Mouse (Mus musculus): ENCODE measurements around the gene Dgkq.
"Not testable (repeated sequence)": the region's sequence is repeated elsewhere in the genome, so short reads cannot be mapped to it uniquely, and the experiment has no call there.

The Dgkq gene

GRCm38 (mm10) chr5:108655381-108655780 is 14.1 kb downstream of the Dgkq start:
- DNase-seq (ENCODE audit: low spot score): no peak

GRCm38 (mm10) chr5:108654444-108654990 is 15.0 kb downstream of the Dgkq start:
- DNase-seq (ENCODE audit: low spot score): no peak

DNA sequence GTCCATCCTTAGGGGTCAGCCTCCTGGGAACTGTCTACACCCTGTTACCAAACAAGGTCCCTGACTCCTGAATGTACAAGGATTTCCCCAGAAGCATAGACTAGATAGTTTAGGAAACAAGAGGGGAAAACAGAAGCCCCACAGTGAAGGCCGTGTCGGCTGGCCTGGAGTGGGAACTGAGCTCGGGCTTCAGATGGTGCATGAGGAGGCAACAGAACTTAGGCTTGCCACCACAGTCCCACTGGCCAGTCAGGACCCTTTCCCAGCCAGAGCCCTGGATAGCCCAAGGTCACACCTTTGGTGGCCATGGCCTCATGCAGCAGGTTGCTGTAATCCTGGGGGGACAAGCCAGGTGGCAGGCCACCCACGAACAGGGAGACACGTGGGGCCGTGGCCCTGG is 16.1 kb downstream of the Dgkq start:
- no peak for DNase-seq (ENCODE audit: low spot score)

DNA sequence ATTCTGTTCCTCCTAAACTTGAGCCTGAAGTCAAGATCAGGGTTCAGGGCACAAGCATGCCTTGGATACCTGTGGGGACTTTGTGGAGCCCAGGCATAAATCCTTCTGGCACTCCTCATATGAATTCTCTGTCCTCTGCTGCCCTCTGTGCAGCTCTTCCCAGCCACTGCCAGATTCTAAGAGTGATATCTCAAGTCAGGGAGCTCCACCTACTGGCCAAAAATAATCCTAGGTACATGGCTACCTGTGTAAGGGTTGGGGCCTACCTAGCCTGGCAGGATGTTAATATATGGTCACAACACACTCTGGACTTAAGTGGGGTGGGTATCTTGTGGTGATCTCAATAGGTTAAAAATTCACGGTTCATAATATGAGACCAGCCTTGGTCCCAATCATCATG is 17.6 kb downstream of the Dgkq start:
- DNase-seq (ENCODE audit: low spot score): peak; percentile 83

- no peak for DNase-seq (ENCODE audit: low spot score)
Measured at GRCm38 (mm10) chr5:108651136-108651720, 18.2 kb downstream of the Dgkq start.

DNA sequence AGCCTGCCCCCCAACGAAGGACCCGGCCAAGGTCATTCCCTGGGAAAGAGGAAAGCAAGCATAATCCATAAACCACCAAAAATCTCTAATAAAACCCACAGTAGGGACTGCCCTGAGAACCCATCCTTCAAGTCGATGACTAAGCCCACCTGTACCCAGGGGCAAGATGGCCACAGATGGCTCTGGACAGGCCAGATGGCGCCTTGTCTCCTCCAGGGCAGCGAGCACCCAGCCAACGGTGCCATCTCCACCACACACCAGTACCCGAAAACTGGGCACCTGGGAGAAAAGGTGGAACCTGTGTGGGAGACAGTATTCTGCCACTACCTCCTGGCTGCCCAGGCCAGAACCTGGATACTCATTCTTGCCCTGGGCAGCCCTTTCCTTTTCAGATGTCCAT is 19.1 kb downstream of the Dgkq start:
- DNase-seq (ENCODE audit: low spot score): no peak

DNA sequence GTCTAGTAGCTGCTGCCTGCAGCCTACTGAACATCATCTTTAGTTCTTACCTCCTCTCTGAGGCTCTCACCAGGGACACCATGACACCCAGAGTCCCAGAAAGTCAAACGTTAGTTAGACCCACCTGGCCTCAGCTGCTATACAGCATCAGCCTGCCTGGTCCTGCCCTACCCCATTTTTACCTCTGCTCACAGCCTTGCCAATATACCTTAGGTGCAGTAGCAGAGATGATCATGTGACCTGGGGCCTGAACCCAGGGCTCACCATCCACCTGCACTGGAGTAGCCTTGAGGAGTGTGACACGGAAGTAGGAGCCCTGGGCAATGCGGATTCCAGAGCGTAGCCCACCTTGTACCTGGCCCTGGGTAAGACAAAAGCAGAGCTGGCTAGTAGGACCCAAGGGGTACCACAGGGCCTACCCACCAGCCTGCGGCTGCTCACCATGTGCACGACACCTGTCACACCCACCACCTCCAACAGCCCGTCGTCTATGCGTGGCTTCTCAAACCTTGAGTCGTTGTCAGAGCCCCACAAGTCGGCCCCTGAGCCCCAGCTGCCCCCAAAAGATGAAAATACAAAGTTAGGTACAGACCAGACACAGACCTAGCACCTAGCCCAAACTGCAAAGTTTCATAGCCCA is 20.4 kb downstream of the Dgkq start:
- no peak for DNase-seq (ENCODE audit: low spot score)

GRCm38 (mm10) chr5:108647820-108648465 is 21.5 kb downstream of the Dgkq start:
- DNase-seq (ENCODE audit: low spot score): no peak

DNA sequence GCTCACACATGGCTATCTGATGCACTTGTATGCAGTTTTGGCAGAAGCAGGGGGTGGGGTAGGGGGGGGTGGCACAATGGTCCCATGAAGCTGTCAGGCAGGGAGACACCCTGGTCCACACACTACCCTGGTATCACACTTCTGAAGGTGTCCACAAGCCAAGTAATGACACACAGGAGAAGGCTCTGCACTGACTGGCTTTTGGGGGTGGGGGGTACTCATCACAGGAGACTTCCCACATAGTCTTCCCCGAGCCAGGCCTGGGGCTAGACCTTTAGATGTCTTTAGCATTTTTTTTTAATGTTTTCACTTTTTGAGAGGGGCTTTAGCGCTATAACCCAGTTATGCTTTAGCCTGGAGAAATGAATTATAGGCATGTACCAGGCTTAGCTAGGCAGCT is 22.2 kb downstream of the Dgkq start:
- DNase-seq (ENCODE audit: low spot score): no peak

DNA sequence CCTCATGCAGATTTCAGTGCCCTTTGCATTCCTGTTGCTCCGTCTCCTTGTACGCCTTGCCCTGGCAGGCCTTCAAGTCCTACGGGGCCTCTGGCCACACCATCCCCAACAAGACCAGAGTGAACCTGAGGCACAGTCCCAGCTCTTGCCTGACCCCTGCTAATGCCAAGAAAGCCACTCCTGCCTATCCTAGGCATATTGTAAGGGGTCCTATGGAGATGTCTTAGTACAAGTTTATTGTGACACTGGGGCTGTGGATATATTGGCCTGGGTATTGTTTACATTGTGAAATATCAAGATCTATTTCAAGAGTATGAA is 23.2 kb downstream of the Dgkq start:
- no peak for DNase-seq (ENCODE audit: low spot score)

DNA sequence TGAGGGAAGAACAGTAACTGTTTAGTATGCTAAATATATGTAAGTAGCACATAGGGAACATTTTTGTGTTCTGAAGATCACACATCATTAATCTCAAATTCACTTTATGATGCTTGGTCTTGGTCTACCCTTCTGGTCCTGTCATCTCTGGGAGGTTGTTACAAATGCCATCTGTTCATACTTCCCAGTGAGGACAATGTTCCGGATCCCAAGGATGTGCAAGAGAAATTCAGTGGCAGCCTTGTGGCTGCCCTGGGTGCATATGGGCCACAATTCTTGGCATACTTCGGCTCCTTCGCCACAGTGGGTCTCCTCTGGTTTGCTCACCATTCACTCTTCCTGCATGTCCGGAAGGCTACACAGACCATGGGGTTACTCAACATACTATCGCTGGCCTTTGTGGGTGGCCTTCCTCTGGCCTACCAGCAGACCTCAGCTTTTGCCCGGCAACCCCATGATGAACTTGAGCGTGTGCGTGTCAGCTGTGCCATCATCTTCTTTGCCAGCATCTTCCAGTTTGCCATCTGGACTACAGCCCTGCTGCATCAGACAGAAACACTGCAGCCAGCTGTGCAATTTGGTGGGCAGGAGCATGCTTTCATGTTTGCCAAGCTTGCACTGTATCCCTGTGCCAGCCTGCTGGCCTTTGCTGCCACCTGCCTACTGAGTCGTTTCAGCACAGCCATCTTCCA is 23.7 kb downstream of the Dgkq start:
- peak; percentile 12 for DNase-seq (ENCODE audit: low spot score)

GRCm38 (mm10) chr5:108643674-108644073 is 25.8 kb downstream of the Dgkq start:
- DNase-seq (ENCODE audit: low spot score): no peak

GRCm38 (mm10) chr5:108636172-108636571 is 33.3 kb downstream of the Dgkq start:
- DNase-seq (ENCODE audit: low spot score): no peak

GRCm38 (mm10) chr5:108634088-108634487 is 35.4 kb downstream of the Dgkq start:
- DNase-seq (ENCODE audit: low spot score): not testable (repeated sequence)

- DNase-seq (ENCODE audit: low spot score): no peak
Measured at GRCm38 (mm10) chr5:108633676-108634075, 35.8 kb downstream of the Dgkq start.

GRCm38 (mm10) chr5:108629634-108630483 is 39.6 kb downstream of the Dgkq start, which contains the start of the genes Gak and Tmem175:
TSS of gene Gak (minus strand) at chr5:108629755.
TSS of gene Tmem175 (plus strand) at chr5:108629770.
- DNase-seq (ENCODE audit: low spot score): peak; percentile 91

DNA sequence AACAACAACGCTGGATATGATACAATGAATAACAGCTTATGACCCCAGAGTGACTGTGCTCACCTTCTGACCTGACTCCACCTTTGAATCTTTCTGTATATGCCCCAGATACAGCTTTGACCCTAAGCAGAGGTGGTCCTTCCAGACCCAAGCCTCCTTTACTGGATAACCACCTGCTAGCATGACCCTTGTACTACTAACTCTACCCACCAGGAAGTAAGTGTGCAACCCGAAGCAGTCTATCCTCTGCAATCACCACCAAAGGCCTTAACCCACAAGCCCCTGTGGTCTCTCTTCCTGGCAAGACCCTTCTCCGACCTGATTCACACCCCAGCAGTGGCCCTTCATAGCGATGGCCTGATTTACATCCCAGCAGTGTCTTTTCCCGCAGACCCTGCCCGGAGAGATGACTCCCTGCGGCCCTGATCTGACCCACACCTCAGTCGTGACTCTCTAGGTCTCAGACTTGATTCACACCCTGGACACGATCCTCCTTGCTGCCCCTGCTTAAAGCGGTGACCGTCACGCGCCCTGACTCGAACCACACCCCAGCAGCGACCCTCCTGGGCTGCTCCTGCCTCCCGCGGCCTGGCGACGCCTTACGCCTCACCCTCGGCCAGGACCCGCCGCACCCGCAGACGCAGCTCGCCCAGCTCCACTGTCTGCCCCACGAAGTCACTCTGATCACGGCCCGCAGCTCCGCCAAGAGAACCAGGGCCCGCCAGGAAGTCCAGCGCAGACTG is 40.4 kb downstream of the Dgkq start:
- DNase-seq (ENCODE audit: low spot score): peak; percentile 28

DNA sequence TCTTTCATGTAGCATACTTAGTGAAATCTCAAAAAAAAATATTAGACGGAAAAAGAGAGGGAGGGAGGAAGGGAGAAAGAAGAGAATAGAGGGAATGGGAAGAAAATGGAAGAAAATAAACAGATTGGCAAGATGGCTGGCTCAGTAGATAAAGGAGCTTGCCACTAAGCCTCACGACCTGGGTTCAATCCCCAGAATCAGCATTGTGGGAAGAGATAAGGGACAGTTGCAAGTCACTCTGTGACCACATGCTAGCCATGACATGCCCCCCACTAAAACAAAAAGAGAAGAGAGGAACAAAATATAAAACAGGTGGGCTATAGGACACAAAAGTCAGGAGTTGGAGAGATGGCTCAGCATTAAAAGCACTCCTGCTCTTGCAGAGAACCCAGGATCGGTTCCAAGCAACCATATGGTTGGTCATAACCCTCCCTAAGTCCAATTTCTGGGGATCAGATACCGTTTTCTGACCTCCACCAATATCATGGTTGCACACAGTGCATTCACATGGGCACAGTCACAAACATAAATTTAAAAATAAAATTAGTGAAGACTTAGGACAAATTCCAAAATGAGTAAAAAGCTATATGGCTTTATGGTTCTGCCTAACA is 43.3 kb downstream of the Dgkq start:
- no peak for DNase-seq (ENCODE audit: low spot score)

DNA sequence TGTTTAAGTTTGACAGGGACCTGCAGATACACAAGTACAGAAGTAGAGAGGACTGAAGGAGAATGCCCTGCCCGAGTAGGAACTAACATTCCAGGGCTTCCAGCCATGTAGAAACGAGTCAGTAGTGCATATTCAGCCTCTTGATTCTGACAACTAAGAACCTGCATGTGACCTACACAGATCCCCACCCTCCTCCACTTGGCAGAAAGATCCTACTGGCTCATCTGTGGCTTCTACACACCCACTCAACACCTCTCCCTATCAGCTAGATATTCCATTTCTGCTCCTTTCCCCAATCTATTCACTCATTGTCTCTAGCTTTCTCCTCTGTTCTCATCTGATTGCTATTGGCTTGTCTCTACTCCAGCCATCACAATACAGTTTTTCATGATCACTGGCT is 47.6 kb downstream of the Dgkq start:
- DNase-seq (ENCODE audit: low spot score): no peak

DNA sequence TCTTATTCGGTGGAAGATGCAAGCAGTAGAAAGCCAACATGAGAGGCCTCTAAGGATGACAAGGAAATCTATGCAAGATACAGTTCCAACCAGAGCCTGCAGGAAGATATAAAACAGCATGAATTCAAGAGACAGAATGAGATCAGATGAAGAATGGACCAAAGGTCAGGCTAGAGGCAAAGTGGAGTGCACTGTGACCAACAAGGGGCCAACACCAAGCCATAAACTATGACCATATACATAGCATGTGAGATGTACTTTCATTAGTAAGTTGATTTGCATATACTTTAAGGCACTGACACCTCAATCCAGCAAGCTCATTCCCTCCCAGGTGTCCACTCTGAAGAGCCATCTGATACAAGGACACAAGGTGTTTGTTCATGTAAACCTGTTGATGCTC is 59.0 kb downstream of the Dgkq start:
- DNase-seq (ENCODE audit: low spot score): no peak

DNA sequence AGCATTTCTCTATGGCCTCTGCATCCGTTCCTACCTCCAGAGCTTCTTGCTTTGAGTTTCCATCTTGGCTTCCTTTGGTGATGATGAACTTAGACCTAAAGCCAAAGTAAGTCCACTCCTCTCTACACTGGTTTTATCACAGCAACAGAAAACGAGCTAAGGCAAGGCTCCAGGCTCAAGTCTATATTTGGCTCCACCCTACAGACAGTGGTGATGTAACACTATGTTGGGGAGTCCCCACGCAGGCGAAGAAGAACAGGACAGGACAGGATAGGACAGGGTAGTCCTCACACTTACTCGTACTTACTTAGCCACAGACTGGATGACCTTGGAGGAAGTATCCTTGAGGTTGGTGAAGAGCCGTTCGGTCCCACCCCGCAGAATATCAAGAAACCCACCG is 66.9 kb downstream of the Dgkq start:
- DNase-seq (ENCODE audit: low spot score): no peak
